Mouse (Mus musculus) liver, embryonic 14.5 days (tissue): ENCODE results near the gene Gm10226.

ENCODE experiments used
- CTCF ChIP-seq: IDR thresholded peaks from 2 replicates; pipeline ENCODE4 v1.5.1; 2016; ENCODE audit warnings: antibody characterized with exemption, low read depth, control low read depth
- EP300 ChIP-seq: IDR thresholded peaks from 2 replicates; pipeline ENCODE4 v1.6.1; 2016; ENCODE audit warnings: antibody characterized with exemption, low read depth

DNA sequence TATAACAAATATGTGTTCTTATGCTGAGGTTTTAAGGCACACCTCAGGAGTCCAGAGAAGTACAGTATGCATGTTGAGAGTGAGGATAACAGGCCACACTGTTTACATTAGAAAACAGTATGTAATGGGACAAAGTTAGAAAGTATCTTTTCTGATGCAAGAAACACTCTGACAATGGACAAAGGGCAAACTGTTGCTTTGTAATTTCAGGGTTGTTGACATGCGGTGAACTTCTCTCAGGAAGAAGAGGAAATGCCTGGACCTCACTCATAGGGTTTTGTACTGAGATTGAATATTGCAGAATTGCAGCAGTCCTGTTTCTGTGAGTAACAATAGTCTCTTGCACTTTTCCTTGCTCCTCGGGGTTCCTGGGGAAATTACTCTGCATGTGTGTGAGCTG lies 16.7 kb downstream of the Gm10226 start:
- TF ChIP-seq CTCF (no peak), EP300 (no peak)
